Mouse (Mus musculus) cerebral cortex, adult 2 months (tissue): ENCODE data around the gene Olfr545.

Experiments used
- WGBS: fragments of 180-500 bp; shearing (Covaris S2); methylation state at CpG from one replicate; pipeline ENCODE4 v1.1.7; 2018; 5-methylcytosine and 5-hydroxymethylcytosine counted together

The Olfr545 gene

DNA sequence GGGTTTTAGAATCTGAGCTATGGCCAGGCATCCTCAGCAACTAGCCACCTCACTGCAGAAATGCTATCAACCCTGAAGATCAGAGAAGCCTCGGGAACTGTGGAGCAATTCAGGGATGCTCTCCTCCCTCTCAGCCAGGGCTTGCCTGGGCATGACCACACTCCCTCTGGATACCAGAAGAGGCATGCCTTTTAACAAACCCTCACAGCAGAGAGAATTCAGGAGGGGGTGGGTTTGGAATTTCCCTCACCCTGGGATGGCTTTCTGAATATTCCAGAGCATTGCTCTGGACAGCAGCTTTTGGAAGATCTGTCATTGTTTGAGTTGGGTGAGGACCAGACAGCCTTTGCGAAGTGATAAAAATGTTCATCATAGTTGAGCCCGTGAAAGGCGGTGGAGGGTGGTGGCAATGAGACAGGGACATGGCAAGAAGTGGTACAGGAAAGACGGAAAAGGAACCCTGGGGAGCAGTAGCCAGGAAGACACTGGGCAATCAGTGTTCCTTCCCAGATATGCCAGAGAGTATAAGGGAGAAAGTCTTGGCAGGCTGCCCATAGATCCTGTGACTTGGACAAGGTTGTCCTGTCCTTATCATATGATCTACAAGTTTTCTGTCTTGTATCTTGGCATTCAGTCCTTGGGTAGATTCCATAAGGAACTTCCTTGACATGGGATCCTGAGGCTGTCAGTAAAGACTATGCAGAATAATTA lies 19.9 kb downstream of the Olfr545 start:
- WGBS, result 58% methylated on average over 5 of the region's 5 CpGs

DNA sequence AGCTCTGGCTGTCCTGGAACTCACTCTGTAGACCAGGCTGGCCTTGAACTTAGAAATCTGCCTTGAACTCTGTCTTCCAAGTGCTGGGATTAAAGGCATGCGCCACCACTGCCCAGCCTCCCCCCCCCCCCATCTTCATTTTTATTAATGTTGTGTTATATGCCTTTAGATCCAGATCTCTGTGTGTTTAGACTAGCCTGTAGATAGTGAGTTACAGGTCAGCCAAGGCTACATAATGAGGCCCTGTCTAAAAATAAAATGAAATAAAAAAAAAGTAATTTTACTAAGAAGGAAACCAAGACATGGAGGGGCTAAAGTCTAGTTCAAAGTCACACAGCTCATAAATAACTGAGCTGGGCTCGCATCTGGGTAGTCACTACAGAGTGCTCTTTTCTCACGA lies 20.4 kb downstream of the Olfr545 start:
- 91% methylated on average over 3 of the region's 3 CpGs for WGBS

DNA sequence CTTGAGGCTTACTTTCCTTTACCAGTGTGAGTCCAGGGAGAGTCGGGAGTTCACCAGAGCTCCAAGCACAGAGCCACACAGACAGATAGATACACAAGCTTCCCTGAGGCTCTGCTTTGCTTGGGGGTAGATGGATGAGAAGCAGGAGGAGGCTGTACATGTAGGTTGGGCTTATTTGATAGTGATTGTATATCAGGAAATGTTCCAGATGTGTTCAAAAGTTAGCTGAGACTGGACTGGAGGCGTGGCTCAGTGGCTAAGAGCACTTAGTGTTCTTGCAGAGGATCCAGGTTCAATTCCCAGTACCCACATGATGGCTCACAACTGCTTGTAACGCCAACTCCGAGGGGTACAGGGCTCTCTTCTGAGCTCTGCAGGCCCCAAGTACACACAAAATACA lies 20.9 kb downstream of the Olfr545 start:
- 95% methylated on average over 4 of the region's 4 CpGs for WGBS

DNA sequence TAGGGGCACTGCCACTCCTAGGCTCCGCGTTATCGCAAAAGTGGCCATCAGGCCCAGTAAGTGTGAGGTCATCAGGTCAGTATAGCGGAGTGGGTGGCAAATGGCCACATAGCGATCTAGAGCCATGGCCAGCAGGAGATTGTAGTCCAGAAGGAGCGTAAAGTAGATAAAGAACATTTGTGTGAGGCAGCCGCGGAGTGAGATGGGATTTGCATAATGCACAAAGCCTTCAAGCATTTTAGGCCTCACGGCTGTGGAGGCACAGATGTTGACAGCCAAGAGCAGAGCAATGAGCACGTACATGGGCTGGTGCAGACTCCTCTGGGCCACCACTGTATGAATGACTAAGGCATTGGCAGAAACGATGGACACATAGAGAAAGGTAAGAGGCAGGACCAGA lies 22.0 kb downstream of the Olfr545 start:
- 64% methylated on average over 11 of the region's 11 CpGs for WGBS

DNA sequence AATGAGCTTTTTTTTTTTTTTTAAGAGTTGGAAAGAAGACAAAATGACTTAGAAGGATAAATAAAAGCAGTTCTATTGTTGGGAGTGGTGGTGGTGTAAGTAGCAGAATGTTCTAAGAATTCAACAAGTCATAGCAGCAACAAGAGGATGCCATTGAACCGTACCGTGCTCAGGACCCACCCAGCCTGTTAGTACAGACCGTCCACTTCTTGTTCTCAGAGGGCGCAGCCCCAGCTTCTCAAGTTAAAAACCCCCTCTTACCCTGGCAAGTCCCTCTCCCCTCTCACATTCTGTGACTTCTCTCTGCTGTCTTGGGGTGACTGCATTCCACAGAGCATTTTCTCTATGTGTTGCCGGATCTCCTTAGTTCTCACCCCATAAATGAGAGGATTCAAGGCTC lies 22.8 kb downstream of the Olfr545 start:
- WGBS, result 90% methylated on average over 5 of the region's 5 CpGs

DNA sequence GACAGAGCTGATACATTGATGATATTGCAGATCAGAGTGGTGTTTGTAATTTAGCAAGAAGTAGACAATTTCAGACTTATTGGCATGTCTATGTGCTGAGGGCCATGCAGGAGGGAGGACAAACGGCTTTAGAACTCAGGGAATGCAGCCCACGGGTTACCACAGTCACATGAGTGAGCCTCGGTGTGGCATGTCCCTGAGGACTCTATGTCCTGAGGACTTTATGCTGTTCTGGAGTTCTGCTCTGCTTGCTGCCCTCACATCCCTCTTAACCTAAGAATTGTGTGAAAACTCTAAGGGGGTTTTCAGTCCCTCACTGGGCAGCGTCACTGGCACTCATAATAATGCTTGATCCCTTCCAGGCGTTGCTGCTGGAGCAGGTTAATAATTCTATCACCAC lies 26.7 kb downstream of the Olfr545 start:
- 82% methylated on average over 5 of the region's 5 CpGs for WGBS

DNA sequence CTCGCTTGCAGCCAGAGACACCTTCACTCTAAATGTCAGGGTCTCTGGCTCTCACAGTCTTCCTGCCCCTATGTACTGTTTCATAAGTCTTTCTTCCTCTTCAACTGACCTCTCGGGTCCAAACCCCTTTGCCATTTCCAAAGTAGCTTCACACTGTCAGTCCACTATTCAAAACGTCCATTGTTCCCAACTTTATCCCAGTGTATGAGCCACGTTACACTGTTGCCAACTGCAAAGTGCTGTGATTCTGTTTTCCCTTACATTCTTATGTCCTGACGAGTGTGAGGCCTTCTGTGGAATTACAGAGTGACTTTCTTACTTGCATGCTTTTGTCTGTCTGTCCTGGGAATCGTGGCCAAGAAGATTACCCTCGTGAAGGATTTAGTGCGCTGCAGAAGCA lies 31.8 kb downstream of the Olfr545 start:
- WGBS, result 86% methylated on average over 8 of the region's 8 CpGs

DNA sequence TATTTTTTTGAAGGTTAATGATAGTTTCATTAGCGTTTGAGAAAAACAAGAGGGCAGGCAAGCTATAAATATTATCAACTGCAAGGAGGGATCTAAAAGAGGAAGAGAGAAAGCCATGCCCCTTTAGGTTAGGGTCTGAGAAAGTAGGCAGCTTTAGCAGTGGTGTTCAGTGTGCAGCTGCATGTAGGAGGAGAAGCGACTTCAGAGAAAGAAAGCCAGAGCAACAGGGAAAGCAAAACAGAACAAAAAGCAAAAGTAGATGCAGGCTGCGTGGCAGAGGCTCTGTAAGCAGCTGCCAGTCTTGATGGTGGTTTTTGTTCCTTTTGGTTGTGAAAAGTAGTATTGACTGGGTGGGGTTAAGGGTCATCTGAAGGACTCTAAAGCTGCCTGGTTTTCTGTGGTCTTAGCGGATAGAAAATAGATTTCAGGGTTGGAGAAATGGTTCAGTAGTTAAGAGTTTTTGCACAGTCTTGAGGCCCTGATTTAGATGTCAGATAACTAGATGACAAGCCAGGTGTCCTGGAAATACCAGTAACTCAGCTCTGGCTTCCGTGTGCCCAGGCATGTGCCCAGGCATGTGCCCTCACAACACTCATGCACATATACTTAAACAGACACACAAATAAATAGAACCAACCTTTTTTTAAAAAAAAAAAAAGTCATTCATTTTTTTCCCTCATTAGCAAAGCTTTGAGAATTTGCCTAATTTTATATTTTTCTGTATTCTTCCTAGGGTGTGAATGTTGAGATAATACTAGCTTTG lies 40.6 kb downstream of the Olfr545 start:
- WGBS, result 82% methylated on average over 5 of the region's 5 CpGs

DNA sequence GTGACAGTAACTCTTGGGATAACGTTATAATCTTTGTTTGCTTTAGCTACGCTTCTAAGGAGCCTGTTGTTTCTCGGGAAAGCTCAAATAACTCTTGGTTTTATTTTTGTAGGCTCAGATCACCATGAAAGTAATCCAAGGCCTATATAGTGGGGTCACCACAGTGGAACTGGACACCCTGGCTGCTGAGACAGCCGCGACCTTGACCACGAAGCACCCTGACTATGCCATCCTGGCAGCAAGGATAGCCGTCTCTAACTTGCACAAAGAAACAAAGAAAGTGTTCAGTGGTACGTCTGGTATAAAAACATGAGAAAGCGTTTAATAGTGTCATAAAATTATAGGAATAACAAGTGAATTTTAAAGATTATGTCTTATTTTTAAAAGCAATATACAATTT lies 52.9 kb downstream of the Olfr545 start:
- WGBS, result 92% methylated on average over 9 of the region's 9 CpGs

DNA sequence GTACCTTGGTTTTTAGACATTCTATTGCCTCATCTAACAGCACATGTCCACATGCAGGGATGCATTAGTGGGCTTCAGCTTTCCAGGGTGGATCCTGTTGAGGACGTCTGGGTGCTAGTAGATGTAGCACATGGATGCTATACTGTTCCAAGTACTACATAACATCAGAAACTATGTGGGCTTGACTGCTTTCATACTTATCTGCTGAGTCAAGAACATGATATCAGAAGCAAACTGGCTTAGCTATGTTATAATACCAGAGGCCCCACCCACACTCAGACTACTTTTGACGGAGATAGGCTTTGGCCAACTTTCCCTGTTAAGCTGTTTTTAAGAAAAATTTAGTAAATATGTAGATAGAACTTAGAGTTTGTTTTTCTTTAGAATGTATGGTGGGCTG lies 55.1 kb downstream of the Olfr545 start:
- 90% methylated on average over 2 of the region's 2 CpGs for WGBS

DNA sequence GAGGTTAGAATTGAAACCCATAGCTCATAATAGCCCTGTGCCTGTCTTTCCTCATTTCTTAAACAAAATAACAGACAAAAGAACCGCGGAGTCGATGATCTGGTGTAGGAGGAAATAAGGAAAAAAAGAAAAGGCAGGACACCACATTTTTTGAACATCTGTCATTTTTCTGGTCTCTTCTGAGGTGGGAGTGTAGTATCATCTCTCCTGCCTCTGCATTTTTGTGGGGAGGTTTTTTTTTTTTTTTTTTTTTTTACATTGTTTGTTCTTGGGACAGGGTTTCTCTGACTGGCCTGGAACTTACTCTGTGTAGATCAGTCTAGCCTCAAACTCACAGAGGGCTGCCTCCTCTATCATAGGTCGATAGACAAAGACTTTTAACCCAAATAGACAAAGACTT lies 56.9 kb downstream of the Olfr545 start:
- WGBS, result 2% methylated on average over 4 of the region's 4 CpGs

DNA sequence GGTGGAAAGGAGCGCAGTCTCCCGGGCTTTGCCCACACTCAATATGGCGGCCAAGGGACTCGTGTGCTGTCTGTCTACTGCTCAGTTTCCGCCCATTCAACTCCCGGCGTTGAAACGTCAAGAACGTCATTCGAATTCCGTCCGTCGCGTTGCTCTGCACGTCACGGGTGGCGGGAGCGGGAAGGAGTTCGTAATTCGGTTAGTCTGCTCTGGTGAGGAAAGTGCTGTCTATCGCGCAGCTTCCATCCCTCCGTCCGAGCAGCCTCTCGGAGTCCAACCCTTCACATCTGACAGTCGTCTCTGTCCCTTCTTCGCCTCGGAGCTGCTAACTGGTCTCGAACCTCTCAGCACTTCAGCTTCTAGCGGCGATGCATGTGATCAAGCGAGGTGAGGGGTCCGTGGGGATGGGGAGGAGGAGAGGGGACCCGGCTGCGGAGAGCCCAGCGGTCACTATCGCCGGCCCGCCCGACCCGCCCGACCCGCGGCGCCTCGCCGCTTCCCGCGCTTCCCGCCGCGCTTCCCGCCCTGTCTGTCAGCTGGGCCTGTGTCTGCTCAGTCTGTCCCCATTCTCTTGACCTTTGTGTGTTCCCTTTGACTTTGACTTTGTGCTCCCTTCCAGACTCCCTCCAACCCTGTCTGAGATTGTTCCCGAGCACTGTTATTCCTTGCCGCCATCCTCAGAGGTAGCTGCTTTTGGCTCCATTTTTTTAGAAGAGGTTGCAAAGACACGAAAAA lies 57.5 kb downstream of the Olfr545 start, which contains the start of gene Rrm1:
Gene Rrm1, plus strand, starts transcription at position 39 of the 735 bp plus-strand sequence.
- WGBS, result under 1% methylated on average over 56 of the region's 56 CpGs
